Mouse (Mus musculus): ENCODE results near the gene Hist1h2bl.

The Hist1h2bl gene

DNA sequence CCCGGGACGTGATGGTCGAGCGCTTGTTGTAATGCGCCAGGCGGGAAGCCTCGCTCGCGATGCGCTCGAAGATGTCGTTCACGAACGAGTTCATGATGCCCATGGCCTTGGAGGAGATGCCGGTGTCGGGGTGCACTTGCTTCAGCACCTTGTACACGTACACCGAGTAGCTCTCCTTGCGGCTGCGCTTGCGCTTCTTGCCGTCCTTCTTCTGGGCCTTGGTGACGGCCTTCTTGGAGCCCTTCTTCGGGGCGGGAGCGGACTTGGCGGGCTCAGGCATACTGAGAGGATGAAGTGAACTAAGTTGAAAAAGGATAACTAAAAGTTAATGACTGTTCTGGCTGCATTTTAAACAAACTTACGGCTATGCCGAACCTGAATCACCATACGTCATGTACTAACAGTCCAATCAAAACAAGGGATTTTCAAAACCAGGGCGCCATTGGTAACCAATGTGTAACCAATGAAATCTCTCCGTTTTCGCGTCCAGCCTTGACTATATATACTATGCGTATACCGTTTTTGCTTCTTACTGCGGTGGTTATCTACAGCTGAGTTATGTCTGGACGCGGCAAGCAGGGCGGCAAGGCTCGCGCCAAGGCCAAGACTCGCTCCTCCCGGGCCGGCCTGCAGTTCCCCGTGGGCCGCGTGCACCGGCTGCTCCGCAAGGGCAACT lies at the start of gene Hist1h2bl, which contains the start of gene Hist1h2ai:
TSS of gene Hist1h2bl (minus strand) at position 280 of the 676 bp plus-strand sequence.
TSS of gene Hist1h2ai (plus strand) at position 559 of the 676 bp plus-strand sequence.
- peak; percentile 92 for DNase-seq (ENCODE audit: extremely low read depth, insufficient read length, low spot score)

DNA sequence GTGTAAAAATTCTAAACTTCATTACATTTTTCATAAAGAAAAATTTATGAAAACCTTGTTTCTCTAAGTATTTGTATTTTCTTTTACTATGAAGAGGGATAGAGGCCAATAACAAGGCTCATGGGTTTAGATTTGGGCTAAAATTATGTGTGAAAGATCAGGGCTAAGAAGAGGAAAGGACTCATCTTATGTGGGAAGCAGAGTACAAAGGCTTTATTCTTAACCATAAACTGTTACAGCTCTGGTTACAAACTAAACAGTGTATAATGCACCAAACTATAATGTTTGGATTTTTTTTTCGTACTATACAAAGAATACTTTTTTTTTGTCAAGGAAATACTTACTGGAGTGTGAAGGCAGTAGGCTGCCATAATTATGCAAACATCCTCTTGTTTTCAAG lies 39.8 kb upstream of the Hist1h2bl start:
- DNase-seq (ENCODE audit: extremely low read depth, insufficient read length, low spot score), result no peak

DNA sequence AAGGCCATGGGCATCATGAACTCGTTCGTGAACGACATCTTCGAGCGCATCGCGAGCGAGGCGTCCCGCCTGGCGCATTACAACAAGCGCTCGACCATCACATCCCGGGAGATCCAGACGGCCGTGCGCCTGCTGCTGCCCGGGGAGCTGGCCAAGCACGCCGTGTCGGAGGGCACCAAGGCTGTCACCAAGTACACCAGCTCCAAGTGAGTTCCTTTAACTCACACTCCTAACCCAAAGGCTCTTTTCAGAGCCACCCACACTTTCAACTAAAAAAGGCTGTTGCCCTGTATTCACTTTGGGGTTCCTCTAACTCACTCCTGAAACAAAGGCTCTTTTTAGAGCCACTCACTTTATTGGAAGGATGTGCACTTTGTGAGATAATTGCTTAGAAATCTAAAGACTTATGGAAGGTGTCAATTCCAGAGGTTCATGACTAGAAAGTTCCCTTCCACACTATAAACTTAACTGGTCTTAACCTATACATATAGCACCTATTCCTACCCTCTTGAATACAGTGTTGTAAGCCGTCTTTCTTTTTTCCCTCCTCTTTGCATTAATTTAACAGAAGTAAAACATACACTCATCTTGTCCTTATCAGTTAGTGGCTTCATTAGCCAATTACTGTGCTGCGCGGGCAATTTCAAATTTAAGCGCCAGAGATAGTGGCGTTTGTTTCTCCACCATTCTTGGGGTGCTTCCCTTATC lies 38.5 kb upstream of the Hist1h2bl start:
- DNase-seq (ENCODE audit: extremely low read depth, insufficient read length, low spot score), result peak; percentile 72

DNA sequence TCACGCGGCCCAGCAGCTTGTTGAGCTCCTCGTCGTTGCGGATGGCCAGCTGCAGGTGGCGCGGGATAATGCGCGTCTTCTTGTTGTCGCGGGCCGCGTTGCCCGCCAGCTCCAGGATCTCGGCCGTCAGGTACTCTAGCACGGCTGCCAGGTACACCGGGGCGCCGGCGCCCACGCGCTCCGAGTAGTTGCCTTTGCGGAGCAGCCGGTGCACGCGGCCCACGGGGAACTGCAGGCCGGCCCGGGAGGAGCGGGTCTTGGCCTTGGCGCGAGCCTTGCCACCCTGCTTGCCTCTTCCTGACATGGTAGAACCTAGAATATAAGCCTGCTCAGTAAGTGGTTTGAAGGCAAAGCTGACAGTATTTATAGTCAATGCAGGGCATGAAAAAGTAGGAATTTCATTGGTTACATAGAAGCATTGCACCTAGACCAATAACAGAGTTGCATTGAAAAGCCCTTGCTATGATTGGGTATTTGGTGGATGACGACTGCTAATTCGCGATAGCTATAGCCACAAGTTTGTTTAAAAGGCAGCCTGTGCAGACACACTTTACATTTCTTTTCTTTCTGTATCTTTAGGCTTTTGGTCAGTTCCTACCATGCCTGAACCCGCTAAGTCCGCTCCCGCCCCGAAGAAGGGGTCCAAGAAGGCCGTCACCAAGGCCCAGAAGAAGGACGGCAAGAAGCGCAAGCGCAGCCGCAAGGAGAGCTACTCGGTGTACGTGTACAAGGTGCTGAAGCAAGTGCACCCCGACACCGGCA lies 37.8 kb upstream of the Hist1h2bl start, which contains the start of the genes Hist1h2ak and Hist1h2bn:
TSS of gene Hist1h2ak (minus strand) at position 304 of the 762 bp plus-strand sequence.
TSS of gene Hist1h2bn (plus strand) at position 600 of the 762 bp plus-strand sequence.
- peak; percentile 95 for DNase-seq (ENCODE audit: extremely low read depth, insufficient read length, low spot score)

DNA sequence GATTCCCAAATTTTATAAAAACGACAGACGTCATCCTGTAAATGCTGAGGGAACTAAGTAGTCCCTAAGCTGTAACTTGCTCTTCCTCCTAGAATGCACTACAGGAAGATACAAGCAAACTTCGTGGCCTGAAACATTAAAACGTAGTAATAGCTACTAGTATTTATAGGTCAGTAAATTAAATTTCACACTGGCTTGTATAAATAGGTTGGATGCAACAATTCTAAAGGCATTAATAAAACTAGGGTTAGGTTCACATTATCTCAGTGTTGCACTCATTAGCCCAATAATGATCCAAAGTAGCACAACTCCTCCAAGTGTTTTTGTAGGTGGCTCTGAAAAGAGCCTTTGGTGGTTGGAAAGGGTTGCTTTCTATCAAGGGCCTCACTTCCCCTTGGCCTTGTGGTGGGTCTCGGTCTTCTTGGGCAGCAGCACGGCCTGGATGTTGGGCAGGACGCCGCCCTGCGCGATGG lies 37.1 kb upstream of the Hist1h2bl start:
- DNase-seq (ENCODE audit: extremely low read depth, insufficient read length, low spot score), result no peak

DNA sequence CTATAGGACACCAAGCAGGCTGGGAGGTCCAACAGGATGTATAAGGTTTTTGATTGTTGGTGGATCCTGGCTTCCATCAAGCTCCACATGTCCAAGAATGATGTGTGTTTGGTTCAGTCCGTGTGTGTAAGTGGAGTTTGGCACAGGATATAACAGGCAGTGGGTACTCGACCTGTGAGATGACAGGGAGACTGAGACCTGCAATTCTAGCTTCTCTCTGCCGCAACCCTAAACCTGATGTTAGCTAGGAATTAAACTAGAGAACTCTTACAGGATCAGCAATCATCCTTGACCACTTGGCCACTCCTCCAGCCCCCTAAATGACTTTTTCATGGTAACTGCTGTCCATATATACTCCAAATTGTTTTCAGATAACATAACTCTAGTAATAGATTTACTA lies 36.4 kb upstream of the Hist1h2bl start:
- peak; percentile 51 for DNase-seq (ENCODE audit: extremely low read depth, insufficient read length, low spot score)

DNA sequence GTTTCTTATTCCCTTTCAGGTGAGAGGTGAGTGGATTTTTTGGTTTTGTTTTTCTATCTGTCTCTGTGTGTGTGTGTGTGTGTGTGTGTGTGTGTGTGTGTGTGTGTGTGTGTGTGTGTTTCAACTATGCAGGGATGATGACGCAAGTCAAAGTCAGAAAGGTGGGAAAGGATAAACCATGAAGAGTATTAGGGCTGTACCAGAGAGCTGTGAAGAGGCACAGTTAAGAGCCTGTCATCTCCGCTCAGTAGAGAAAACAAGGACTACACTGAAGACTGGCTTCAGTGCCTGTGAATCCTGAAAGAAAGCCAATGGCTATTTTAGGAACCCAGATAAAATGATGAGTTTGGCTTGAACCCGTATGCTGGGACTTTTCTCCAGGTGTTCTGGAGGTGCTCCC lies 35.9 kb upstream of the Hist1h2bl start:
- DNase-seq (ENCODE audit: extremely low read depth, insufficient read length, low spot score), result peak; percentile 46

DNA sequence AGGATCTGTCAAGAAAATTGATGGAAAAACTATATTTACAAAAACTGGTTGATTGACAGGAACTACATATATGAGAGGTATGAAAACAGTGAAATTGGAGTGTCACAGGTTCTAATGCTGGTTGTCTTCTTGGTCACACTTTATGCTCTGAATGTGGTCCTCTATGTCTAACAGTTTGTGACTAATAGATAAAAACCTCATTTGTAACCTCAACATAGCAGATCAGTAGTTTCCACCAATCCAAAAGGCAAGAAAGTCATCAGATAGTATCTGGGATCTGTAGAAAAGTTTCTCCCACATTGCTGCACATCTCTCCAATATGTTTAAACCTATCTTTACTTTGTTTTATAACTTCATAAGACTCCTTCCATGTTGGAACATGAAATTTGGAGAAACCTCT lies 35.5 kb upstream of the Hist1h2bl start:
- DNase-seq (ENCODE audit: extremely low read depth, insufficient read length, low spot score), result peak; percentile 37

DNA sequence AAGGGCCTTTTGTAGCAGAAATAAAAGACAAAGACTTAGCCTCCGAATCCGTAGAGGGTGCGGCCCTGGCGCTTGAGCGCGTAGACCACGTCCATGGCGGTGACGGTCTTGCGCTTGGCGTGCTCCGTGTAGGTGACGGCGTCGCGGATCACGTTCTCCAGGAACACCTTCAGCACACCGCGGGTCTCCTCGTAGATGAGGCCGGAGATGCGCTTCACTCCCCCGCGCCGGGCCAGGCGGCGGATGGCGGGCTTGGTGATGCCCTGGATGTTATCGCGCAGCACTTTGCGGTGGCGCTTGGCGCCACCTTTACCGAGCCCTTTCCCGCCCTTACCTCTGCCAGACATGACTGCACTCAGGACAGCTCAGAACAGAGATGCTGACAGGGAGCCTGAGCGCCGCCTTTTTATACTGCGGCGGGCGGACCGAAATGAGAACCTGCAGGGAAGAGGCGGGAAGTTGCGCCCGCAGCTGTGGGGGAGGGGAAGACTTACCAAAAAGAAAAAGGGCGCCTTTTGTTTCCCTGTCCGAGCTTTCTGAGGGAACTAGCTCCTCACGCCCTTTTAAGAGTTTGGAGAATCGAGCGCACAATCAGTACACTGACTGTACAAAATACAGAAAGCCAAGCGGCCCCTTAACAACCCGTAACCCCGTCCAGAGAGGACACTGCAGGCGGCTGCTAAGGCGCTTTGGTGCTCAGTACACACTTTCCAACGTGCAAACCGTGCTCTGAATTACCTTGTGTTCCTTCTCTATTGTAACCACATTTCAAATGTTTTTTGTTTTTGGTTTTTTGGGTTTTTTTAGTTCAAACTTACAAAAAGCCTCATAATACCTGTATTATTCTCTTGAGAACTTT lies 34.4 kb upstream of the Hist1h2bl start, which contains the start of gene Hist1h4k:
TSS of gene Hist1h4k (minus strand) at position 347 of the 859 bp plus-strand sequence.
- peak; percentile 94 for DNase-seq (ENCODE audit: extremely low read depth, insufficient read length, low spot score)

DNA sequence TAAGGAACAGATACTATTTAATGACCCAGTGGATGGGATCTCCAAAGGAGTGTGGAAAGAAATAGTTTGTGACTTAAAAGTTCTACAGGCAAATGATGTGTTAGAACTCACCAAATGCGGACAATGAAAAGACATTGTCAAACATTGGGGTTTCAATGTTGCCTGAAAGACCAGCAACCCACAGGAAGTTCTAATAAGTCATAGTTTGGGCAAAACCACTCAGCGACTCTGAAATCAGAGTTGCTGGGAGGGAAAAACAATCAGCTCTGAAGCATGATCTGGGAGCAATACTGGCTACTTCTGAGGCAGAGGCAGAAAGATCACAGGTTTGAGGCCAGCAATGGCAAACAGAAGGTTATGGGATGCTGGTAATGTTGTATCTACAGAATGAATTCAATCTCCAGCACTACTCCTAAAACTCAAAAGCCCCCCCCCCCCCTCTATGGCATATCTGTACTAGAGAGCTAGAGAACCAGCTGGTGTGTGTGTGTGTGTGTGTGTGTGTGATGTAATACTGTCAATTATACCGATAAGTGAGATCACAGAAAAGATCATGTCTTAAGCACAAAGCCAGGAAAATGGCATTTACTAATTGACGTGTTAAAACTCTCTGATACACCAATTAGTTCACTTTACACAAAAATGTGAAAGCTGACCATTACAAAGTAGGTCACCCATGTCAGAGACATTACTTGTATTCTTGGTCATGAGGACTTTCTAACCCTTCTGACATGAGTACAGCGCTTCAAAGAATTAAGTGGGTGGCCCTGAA lies 33.6 kb upstream of the Hist1h2bl start:
- no peak for DNase-seq (ENCODE audit: extremely low read depth, insufficient read length, low spot score)

DNA sequence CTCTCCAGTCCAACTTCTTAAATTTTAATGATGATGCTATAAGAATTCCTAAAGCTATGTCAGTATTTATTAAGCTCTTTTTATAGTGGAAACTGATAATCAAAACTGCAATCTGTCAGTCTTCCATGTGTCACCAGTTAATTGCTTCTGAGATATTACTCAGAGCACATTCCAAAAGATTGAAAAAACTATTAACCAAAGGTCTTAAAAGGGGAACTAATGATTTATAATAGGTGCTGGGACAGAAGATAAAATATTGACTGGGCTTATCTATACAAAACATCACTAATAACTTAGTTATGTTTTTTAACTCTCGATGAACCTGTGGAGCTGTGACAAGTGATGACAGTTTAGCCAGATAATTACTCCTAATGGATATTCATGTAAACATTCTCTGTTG lies 29.1 kb upstream of the Hist1h2bl start:
- no peak for DNase-seq (ENCODE audit: extremely low read depth, insufficient read length, low spot score)

DNA sequence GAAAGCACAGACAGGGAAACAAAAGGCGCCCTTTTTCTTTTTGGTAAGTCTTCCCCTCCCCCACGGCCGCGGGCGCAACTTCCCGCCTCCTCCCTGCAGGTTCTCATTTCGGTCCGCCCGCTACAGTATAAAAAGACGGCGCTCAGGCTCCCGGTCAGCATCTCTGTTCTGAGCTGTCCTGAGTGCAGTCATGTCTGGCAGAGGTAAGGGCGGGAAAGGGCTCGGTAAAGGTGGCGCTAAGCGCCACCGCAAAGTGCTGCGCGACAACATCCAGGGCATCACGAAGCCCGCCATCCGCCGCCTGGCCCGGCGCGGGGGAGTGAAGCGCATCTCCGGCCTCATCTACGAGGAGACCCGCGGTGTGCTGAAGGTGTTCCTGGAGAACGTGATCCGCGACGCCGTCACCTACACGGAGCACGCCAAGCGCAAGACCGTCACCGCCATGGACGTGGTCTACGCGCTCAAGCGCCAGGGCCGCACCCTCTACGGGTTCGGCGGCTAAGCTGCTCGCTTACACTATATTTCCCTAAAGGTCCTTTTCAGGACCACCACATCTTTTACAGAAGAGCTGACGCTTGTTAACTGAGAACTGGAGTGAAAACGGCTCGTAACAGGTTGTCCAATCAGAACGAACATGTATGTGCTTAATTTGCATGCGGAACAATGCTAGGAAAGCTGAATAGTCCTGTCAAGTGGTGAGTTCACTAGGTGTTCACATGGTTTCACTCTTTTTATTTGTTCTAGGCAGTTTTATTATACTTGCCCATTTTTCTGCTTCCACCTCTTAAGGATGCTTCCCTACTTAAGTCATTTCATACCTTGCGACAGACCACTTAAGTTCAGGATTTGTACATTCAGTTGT lies 19.2 kb upstream of the Hist1h2bl start, which contains the start of gene Hist1h4j:
TSS of gene Hist1h4j (plus strand) at position 159 of the 862 bp plus-strand sequence.
- peak; percentile 97 for DNase-seq (ENCODE audit: extremely low read depth, insufficient read length, low spot score)

DNA sequence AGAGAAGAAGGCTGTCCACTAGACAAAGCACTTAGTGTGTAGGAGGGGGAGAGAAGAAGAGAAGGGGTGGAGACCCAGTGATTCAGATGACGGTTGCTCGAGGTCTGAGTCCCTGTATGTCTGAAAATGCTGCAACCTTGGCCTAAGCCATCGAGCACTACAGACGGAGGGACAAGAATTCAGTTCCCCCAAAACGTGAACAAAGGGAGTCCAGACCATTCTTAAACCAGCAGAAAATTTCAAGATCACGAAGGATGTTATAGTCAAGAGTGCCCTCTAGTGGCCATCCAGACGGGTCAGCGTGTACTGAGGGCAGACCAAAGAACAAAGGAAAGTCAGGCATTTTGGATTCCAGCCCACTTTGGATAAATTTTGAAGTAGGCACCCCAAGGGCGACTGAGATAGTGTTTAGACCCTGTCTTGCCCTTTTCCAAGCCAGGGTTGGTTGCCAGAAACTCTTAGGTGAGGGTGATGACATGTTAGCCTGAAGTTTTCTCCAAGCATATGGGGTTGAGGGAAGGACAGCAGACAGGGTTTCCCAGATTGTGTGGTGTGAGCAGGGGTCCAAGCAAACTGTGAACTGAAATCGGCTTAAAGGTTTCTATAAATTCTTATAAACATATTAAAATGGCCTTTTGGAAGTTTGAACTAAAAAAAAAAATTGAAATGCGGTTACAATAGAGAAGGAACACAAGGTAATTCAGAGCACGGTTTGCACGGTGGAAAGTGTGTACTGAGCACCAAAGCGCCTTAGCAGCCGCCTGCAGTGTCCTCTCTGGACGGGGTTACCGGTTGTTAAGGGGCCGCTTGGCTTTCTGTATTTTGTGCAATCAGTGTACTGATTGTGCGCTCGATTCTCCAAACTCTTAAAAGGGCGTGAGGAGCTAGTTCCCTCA lies 18.3 kb upstream of the Hist1h2bl start:
- peak; percentile 69 for DNase-seq (ENCODE audit: extremely low read depth, insufficient read length, low spot score)

DNA sequence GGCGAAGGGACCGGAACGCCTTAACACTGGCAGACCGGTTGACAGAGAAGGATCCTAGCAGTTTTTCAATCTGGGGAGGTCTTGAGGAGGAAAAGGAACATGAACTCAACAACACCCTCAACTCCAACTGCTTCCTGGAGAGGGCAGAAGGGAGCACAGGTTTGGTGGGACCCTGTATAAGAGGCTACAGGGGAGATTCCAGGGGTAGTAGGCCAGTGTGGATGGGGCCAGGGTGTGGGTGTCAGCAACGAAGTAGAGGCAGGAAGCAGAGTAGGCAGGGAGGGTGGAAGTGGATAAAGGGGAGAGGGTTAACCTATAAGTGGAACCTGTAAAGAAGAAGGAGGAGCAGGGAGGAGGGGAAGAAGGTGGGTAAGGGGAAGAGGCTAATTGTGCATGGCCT lies 17.5 kb upstream of the Hist1h2bl start:
- peak; percentile 52 for DNase-seq (ENCODE audit: extremely low read depth, insufficient read length, low spot score)

DNA sequence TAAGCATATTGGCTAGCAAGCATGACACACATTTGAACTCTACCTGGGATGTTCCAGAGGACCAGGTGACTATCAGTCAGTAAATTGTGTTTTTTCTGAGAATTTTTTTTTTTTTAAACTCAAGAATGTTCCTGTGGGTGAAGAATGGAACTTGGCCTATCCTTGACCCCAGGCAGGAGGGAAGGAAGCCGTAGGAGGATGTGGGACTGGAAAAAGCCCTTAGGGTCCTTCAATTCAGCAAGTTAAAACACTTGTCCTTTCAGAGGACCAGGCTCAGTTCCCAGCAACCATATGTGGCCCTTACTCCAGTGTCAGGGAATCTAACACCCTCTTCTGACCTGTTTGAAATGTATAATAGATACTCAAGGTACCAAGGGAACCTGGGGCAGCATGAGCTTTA lies 13.6 kb upstream of the Hist1h2bl start:
- DNase-seq (ENCODE audit: extremely low read depth, insufficient read length, low spot score), result no peak

DNA sequence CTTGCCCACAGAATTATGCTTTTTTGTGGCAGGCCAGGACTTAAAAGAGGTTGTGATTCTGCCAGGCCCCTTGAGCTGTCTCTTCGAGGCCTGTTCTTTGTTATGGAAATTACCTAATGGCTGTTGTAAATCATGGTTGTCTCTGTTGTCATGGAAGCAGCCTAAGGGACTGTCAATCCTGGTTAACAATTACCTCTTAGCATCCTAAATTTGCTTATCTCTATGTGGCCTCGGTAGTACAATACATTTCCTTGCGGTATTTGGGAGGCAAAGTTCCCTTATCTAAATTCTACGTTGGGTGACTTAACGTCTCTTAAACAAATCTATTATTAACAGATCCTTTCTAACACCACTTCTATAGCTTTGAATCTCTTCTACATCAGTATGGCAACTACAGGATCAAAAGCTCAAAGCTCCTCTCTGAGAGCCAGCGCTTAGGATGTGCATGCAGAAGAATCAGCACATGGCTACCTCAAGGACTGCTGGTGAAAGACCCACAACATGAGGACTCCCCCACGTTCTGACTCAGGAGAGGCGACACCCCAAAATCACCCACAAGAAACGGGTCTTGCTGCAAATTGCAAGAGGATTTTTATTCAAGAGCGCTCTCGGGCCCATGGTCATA lies 12.1 kb upstream of the Hist1h2bl start:
- no peak for DNase-seq (ENCODE audit: extremely low read depth, insufficient read length, low spot score)
